Mouse (Mus musculus) embryonic facial prominence, embryonic 12.5 days (tissue): ENCODE measurements at regions not wholly inside any gene's neighbourhood (a gene's known extent, or its start where the extent isn't known, plus 50 kb on each side); places are given as distances from the start of the nearest gene placed in this dataset.

Source experiments
- ATAC-seq: fragments of 200-750 bp; cut with Nextera tagmentation; 2 replicates; pipeline ENCODE4 v1.8.0; 2017; ENCODE audit not compliant: insufficient number of reproducible peaks, insufficient read depth, low FRiP score, low TSS enrichment
- H3K27ac ChIP-seq: fragments of 300-500 bp; sonication (generic); 2 replicates; pipeline ENCODE4 v1.5.1; 2016; ENCODE audit warnings: mild to moderate bottlenecking
- H3K27me3 ChIP-seq: fragments of 300-500 bp; sonication (generic); 2 replicates; pipeline ENCODE4 v1.6.1; 2016; ENCODE audit warnings: mild to moderate bottlenecking, moderate library complexity
- H3K36me3 ChIP-seq: fragments of 300-500 bp; sonication (generic); 2 replicates; pipeline ENCODE4 v1.6.1; 2016; ENCODE audit warnings: mild to moderate bottlenecking
- H3K4me1 ChIP-seq: fragments of 300-500 bp; sonication (generic); 2 replicates; pipeline ENCODE4 v1.6.1; 2016
- H3K4me2 ChIP-seq: fragments of 300-500 bp; sonication (generic); replicated peaks from 2 replicates; pipeline ENCODE4 v1.6.1; 2016; ENCODE audit warnings: mild to moderate bottlenecking, moderate library complexity
- H3K4me3 ChIP-seq: fragments of 300-500 bp; sonication (generic); 2 replicates; pipeline ENCODE4 v1.5.1; 2016; ENCODE audit warnings: mild to moderate bottlenecking
- H3K9ac ChIP-seq: fragments of 300-500 bp; sonication (generic); 2 replicates; pipeline ENCODE4 v1.6.1; 2016; ENCODE audit warnings: mild to moderate bottlenecking, moderate library complexity
- H3K9me3 ChIP-seq: fragments of 300-500 bp; sonication (generic); 2 replicates; pipeline ENCODE4 v1.6.1; 2016; ENCODE audit warnings: mild to moderate bottlenecking, moderate library complexity
- WGBS: fragments of 180-500 bp; shearing (Covaris S2); methylation state at CpG from one replicate; pipeline ENCODE4 v1.1.7; 2016; 5-methylcytosine and 5-hydroxymethylcytosine counted together

GRCm38 (mm10) chr7:37369698-37370097 is 403.7 kb downstream of the Zfp536 start:
- no peaks in the 10 kb centered on the region for H3K9me3 ChIP-seq
- no peak overlapping the region for H3K27ac ChIP-seq
- ATAC-seq, result no peak
- peaks cover 2% of the 10 kb centered on the region; the same call in 1 of the 2 replicates for H3K4me1 ChIP-seq
- no peak overlapping the region for H3K4me3 ChIP-seq
- 34% methylated on average over 4 of the region's 4 CpGs for WGBS
- H3K27me3 ChIP-seq, result no peaks in the 10 kb centered on the region
- H3K36me3 ChIP-seq, result no peaks in the 10 kb centered on the region
- no peak overlapping the region for H3K4me2 ChIP-seq
- H3K9ac ChIP-seq, result no peak overlapping the region

- Histone ChIP-seq H3K4me1 (peaks cover 23% of the 10 kb centered on the region), H3K27me3 (peaks cover 11% of the 10 kb centered on the region; the same call in 1 of the 2 replicates), H3K4me2 (peak overlapping the region; percentile 38), H3K9ac (no peak overlapping the region), H3K27ac (no peak overlapping the region), H3K4me3 (0 out of 2 replicates have a peak overlapping the region, but pooled peaks have one; percentile 13), H3K9me3 (no peaks in the 10 kb centered on the region), H3K36me3 (no peaks in the 10 kb centered on the region)
- WGBS, result 7% methylated on average over 11 of the region's 11 CpGs
- ATAC-seq, result no peak
Observed at GRCm38 (mm10) chr7:37373864-37374263, 399.6 kb downstream of the Zfp536 start.

GRCm38 (mm10) chr7:37375044-37375443 is 398.4 kb downstream of the Zfp536 start:
- H3K27ac ChIP-seq, result no peak overlapping the region

GRCm38 (mm10) chr7:37375591-37375990 is 397.9 kb downstream of the Zfp536 start:
- 25% methylated on average over 11 of the region's 11 CpGs for WGBS
- Histone ChIP-seq H3K4me2 (no peak overlapping the region), H3K4me3 (no peak overlapping the region)

More at GRCm38 (mm10) chr7:37375044-37375443, 398.4 kb downstream of the Zfp536 start:
- ATAC-seq, result no peak
- Histone ChIP-seq H3K4me1 (peaks cover 23% of the 10 kb centered on the region), H3K27me3 (peaks cover 11% of the 10 kb centered on the region; the same call in 1 of the 2 replicates), H3K9ac (no peak overlapping the region), H3K4me3 (no peak overlapping the region), H3K4me2 (0 out of 2 replicates have a peak overlapping the region, but pooled peaks have one; percentile 9), H3K9me3 (no peaks in the 10 kb centered on the region), H3K36me3 (no peaks in the 10 kb centered on the region)
- 24% methylated on average over 9 of the region's 9 CpGs for WGBS

GRCm38 (mm10) chr7:37376207-37376606 is 397.2 kb downstream of the Zfp536 start:
- Histone ChIP-seq H3K4me1 (peaks cover 23% of the 10 kb centered on the region), H3K36me3 (no peaks in the 10 kb centered on the region), H3K27me3 (peaks cover 11% of the 10 kb centered on the region; the same call in 1 of the 2 replicates), H3K9ac (no peak overlapping the region), H3K9me3 (no peaks in the 10 kb centered on the region), H3K4me3 (no peak overlapping the region), H3K4me2 (no peak overlapping the region), H3K27ac (peak overlapping the region; percentile 6; the same call in 1 of the 2 replicates)
- 3% methylated on average over 6 of the region's 6 CpGs for WGBS
- ATAC-seq, result no peak

More at GRCm38 (mm10) chr7:37375591-37375990, 397.9 kb downstream of the Zfp536 start:
- no peaks in the 10 kb centered on the region for H3K36me3 ChIP-seq
- ATAC-seq, result no peak
- H3K9ac ChIP-seq, result no peak overlapping the region
- H3K27me3 ChIP-seq, result peaks cover 11% of the 10 kb centered on the region; the same call in 1 of the 2 replicates
- H3K4me1 ChIP-seq, result peaks cover 23% of the 10 kb centered on the region
- H3K9me3 ChIP-seq, result no peaks in the 10 kb centered on the region
- peak overlapping the region; percentile 6; the same call in 1 of the 2 replicates for H3K27ac ChIP-seq

GRCm38 (mm10) chr7:37377889-37378521 is 395.4 kb downstream of the Zfp536 start:
- Histone ChIP-seq H3K27me3 (peaks cover 11% of the 10 kb centered on the region; the same call in 1 of the 2 replicates), H3K36me3 (no peaks in the 10 kb centered on the region), H3K9me3 (no peaks in the 10 kb centered on the region), H3K4me2 (peak overlapping the region; percentile 37; the same call in 1 of the 2 replicates), H3K27ac (no peak overlapping the region), H3K4me1 (peaks cover 23% of the 10 kb centered on the region), H3K4me3 (no peak overlapping the region), H3K9ac (no peak overlapping the region)
- 0 out of 2 replicates have a peak, but pooled peaks have one; percentile 18 for ATAC-seq
- WGBS, result 26% methylated on average over 19 of the region's 19 CpGs

- Histone ChIP-seq H3K9ac (no peak overlapping the region), H3K36me3 (no peaks in the 10 kb centered on the region), H3K9me3 (no peaks in the 10 kb centered on the region), H3K4me1 (no peaks in the 10 kb centered on the region), H3K27ac (no peak overlapping the region), H3K4me2 (no peak overlapping the region), H3K27me3 (no peaks in the 10 kb centered on the region), H3K4me3 (no peak overlapping the region)
- WGBS, result 93% methylated on average over 8 of the region's 8 CpGs
- ATAC-seq, result no peak
Observed at GRCm38 (mm10) chr7:37387871-37388270, 385.6 kb downstream of the Zfp536 start.

- no peaks in the 10 kb centered on the region for H3K36me3 ChIP-seq
- WGBS, result 73% methylated on average over 22 of the region's 22 CpGs
Observed at GRCm38 (mm10) chr7:37388843-37389702, 384.4 kb downstream of the Zfp536 start.

GRCm38 (mm10) chr7:37389703-37390087 is 383.7 kb downstream of the Zfp536 start:
- WGBS, result 87% methylated on average over 2 of the region's 2 CpGs
- H3K4me2 ChIP-seq, result no peak overlapping the region

More at GRCm38 (mm10) chr7:37388843-37389702, 384.4 kb downstream of the Zfp536 start:
- Histone ChIP-seq H3K4me1 (no peaks in the 10 kb centered on the region), H3K27me3 (0 out of 2 replicates have a peak, but pooled peaks cover 4% of the 10 kb centered on the region), H3K4me3 (no peak overlapping the region), H3K9ac (no peak overlapping the region), H3K27ac (no peak overlapping the region), H3K9me3 (no peaks in the 10 kb centered on the region), H3K4me2 (no peak overlapping the region)
- no peak for ATAC-seq

GRCm38 (mm10) chr7:37390271-37390670 is 383.2 kb downstream of the Zfp536 start:
- 92% methylated on average over 7 of the region's 7 CpGs for WGBS
- no peaks in the 10 kb centered on the region for H3K9me3 ChIP-seq

More at GRCm38 (mm10) chr7:37389703-37390087, 383.7 kb downstream of the Zfp536 start:
- Histone ChIP-seq H3K4me3 (no peak overlapping the region), H3K9ac (no peak overlapping the region), H3K9me3 (no peaks in the 10 kb centered on the region), H3K36me3 (no peaks in the 10 kb centered on the region), H3K4me1 (no peaks in the 10 kb centered on the region), H3K27ac (no peak overlapping the region), H3K27me3 (0 out of 2 replicates have a peak, but pooled peaks cover 6% of the 10 kb centered on the region)
- ATAC-seq, result no peak

GRCm38 (mm10) chr7:37392122-37392521 is 381.3 kb downstream of the Zfp536 start:
- no peak for ATAC-seq
- no peaks in the 10 kb centered on the region for H3K4me1 ChIP-seq
- 85% methylated on average over 6 of the region's 6 CpGs for WGBS
- no peaks in the 10 kb centered on the region for H3K9me3 ChIP-seq
- H3K9ac ChIP-seq, result no peak overlapping the region
- H3K27me3 ChIP-seq, result 0 out of 2 replicates have a peak, but pooled peaks cover 6% of the 10 kb centered on the region
- no peak overlapping the region for H3K4me2 ChIP-seq
- no peak overlapping the region for H3K27ac ChIP-seq
- H3K4me3 ChIP-seq, result no peak overlapping the region
- no peaks in the 10 kb centered on the region for H3K36me3 ChIP-seq

More at GRCm38 (mm10) chr7:37390271-37390670, 383.2 kb downstream of the Zfp536 start:
- ATAC-seq, result no peak
- Histone ChIP-seq H3K27ac (no peak overlapping the region), H3K27me3 (0 out of 2 replicates have a peak, but pooled peaks cover 6% of the 10 kb centered on the region), H3K4me1 (no peaks in the 10 kb centered on the region), H3K36me3 (no peaks in the 10 kb centered on the region), H3K9ac (no peak overlapping the region), H3K4me3 (no peak overlapping the region), H3K4me2 (no peak overlapping the region)
